Mouse (Mus musculus): ENCODE data around the gene Kctd4. TPM values are rescaled to one million over a fixed set of nuclear protein-coding genes. Genes with fewer than 3 reads are reported as not detected.

Gene Kctd4
- polyA plus RNA-seq, 1 experiment: 0.40 TPM

DNA sequence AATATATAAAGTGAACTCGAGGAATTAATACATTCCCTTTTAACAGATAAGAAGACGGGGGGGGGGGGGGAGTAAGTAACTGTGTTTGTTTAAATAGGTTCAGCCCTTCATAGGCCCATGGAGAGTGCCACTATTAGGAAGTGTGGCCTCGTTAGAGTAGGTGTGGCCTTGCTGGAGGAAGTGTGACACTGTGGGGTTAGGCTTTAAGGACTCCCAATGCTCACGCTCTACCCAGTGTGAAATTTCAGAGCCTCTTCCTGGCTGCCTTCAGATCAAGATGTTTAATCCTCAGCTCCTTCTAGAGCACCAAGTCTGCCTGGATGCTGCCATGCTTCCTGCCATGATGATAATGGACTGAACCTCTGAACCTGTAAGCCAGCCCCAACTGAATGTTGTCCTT lies 47.0 kb downstream of the Kctd4 start:
- H3K27ac ChIP-seq (ENCODE audit: control insufficient read depth, insufficient read depth, low read length): no peak overlapping the region
- H3K4me1 ChIP-seq (replicated peaks; ENCODE audit: control insufficient read depth, insufficient read depth, low read length): no peaks in the 10 kb centered on the region
- DNase-seq: no peak
- no peaks in the 10 kb centered on the region for H3K27me3 ChIP-seq (ENCODE audit: control insufficient read depth, insufficient read depth, low read length)
- WGBS: 80% methylated on average over 4 of the region's 4 CpGs
- H3K4me3 ChIP-seq (ENCODE audit: control insufficient read depth, insufficient read depth, low read length): no peak overlapping the region
- TF ChIP-seq CTCF (IDR thresholded peaks at IDR 0.05; ENCODE audit: borderline replicate concordance, control insufficient read depth, extremely low read depth, insufficient read depth, low read length, poor library complexity) (no peak), POLR2A (IDR thresholded peaks at IDR 0.05; ENCODE audit: control insufficient read depth, extremely low read depth, insufficient read depth, low read length, poor library complexity) (no peak)
- H3K36me3 ChIP-seq (ENCODE audit: control insufficient read depth, insufficient read depth, low read length): no peaks in the 10 kb centered on the region

DNA sequence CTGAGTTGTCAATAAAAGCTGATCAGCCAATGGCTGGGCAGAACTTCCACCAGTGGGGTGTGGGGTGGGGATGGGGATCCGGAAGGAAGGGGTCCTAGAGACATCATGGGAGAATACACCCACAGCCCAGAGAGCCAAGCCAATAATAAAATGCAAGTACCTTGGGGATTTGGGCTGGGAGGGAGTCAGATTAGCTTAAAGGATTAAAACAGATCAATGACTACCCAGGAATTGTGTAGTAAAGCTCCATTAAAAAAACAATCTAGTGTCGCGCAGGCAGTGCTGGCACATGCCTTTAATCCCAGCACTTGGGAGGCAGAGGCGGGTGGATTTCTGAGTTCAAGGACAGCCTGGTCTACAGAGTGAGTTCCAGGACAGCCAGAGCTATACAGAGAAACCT lies 50.2 kb downstream of the Kctd4 start:
- H3K4me1 ChIP-seq (replicated peaks; ENCODE audit: control insufficient read depth, insufficient read depth, low read length): no peaks in the 10 kb centered on the region
- no peak overlapping the region for H3K4me3 ChIP-seq (ENCODE audit: control insufficient read depth, insufficient read depth, low read length)
- no peak overlapping the region for H3K27ac ChIP-seq (ENCODE audit: control insufficient read depth, insufficient read depth, low read length)
- no peak for TF ChIP-seq CTCF (IDR thresholded peaks at IDR 0.05; ENCODE audit: borderline replicate concordance, control insufficient read depth, extremely low read depth, insufficient read depth, low read length, poor library complexity)
- TF ChIP-seq POLR2A (IDR thresholded peaks at IDR 0.05; ENCODE audit: control insufficient read depth, extremely low read depth, insufficient read depth, low read length, poor library complexity): no peak
- no peak for DNase-seq
- no peaks in the 10 kb centered on the region for H3K27me3 ChIP-seq (ENCODE audit: control insufficient read depth, insufficient read depth, low read length)
- WGBS: 98% methylated on average over 4 of the region's 4 CpGs
- no peaks in the 10 kb centered on the region for H3K36me3 ChIP-seq (ENCODE audit: control insufficient read depth, insufficient read depth, low read length)

DNA sequence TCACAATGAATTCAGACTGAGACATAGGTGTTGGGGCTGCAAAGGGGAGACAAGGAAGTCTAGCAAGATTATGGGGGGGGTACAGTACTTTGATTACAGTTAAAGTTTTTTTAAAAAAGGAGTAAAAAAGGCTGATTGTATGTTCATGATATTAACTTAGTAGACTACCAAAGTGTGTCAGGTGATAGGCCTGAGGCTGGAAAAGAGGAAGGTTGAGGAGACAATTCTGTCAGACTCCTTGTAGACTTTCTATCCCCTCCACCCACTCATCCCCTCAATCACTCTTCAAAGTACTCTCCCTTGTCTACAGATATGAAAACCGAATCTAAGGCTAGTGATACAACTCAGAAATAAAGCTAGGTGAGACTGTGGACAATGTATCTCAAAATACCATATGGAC lies 53.4 kb downstream of the Kctd4 start:
- 88% methylated on average over 1 of the region's 1 CpGs for WGBS

DNA sequence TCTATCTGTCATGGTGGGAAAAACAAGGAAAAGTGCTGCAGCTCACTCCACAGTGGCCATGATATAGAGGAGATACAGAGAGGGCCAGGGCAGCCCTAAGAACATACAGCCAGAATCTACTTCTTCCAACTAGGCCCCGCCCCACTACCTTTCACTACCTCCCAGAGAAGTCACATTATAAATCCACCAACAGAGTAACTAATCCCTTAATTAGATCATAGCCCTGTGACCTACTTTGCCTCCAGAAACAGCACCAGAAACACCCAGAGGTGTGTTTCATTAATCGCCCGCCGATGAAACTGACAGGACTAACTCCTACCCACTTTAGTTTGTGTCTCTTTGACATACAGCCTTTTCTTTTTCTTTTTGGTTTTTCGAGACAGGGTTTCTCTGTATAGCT lies 54.4 kb downstream of the Kctd4 start:
- 82% methylated on average over 5 of the region's 5 CpGs for WGBS
- H3K27ac ChIP-seq (ENCODE audit: control insufficient read depth, insufficient read depth, low read length): no peak overlapping the region
- H3K4me3 ChIP-seq (ENCODE audit: control insufficient read depth, insufficient read depth, low read length): no peak overlapping the region

More for the DNA sequence above, 53.4 kb downstream of the Kctd4 start:
- H3K4me3 ChIP-seq (ENCODE audit: control insufficient read depth, insufficient read depth, low read length): no peak overlapping the region
- DNase-seq: no peak
- no peaks in the 10 kb centered on the region for H3K36me3 ChIP-seq (ENCODE audit: control insufficient read depth, insufficient read depth, low read length)
- TF ChIP-seq CTCF (IDR thresholded peaks at IDR 0.05; ENCODE audit: borderline replicate concordance, control insufficient read depth, extremely low read depth, insufficient read depth, low read length, poor library complexity): no peak
- no peak for TF ChIP-seq POLR2A (IDR thresholded peaks at IDR 0.05; ENCODE audit: control insufficient read depth, extremely low read depth, insufficient read depth, low read length, poor library complexity)
- H3K4me1 ChIP-seq (replicated peaks; ENCODE audit: control insufficient read depth, insufficient read depth, low read length): no peaks in the 10 kb centered on the region
- H3K27ac ChIP-seq (ENCODE audit: control insufficient read depth, insufficient read depth, low read length): no peak overlapping the region
- H3K27me3 ChIP-seq (ENCODE audit: control insufficient read depth, insufficient read depth, low read length): no peaks in the 10 kb centered on the region

DNA sequence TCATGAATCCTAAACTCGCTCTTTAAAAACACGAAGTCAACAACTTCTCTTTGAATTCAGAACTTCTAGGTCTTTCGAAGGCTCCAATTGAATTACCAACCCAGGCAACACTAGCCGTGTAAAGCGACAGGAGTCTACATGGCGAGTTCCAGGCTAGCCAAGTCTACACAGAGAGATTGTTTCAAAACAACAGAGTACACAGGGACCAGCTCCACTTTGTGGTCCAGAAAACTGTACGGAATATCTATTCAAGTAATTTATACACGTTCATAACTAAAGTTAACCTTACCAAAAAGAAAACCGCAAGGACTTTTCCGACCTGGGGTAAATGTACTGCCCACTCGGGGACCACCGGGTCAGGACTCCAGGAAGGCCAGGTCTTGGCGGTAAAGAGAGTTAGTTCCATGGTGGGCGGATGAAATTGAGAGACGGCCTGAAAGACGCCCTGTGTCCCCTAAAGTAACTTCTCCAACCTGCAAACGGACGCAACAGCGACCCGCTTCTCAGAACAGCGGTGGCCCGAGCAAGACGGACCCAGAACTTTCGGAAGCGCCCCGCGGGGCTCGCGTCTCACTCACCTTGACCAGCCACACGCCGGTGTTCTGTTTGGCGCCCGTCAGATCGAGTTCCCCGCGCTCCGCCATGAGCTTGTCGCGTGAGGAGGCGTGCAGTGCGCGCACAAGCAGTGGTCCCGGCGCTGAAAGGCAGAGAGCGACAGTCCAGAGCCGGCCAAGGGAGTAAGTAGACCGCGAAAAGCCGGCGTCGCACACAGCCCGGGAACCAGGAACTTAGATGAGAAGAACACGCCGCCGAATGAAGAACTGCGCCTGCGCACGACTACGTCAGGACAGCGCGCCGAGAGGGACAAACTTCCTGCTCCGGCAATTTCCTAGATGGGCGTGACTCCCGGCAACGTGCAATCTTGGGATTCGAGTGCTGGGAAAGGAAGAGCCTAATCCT lies 55.6 kb downstream of the Kctd4 start, which contains the start of gene Gtf2f2:
Gene Gtf2f2 (minus strand): TSS at position 764 of the 960 bp plus-strand sequence.
- Histone ChIP-seq H3K36me3 (ENCODE audit: control insufficient read depth, insufficient read depth, low read length) (no peaks in the 10 kb centered on the region), H3K27ac (ENCODE audit: control insufficient read depth, insufficient read depth, low read length) (no peak within 1 kb of the TSS), H3K4me3 (ENCODE audit: control insufficient read depth, insufficient read depth, low read length) (peak within 1 kb of the TSS; percentile 99), H3K4me1 (replicated peaks; ENCODE audit: control insufficient read depth, insufficient read depth, low read length) (no peaks in the 10 kb centered on the region), H3K27me3 (ENCODE audit: control insufficient read depth, insufficient read depth, low read length) (no peaks in the 10 kb centered on the region)
- TF ChIP-seq POLR2A (IDR thresholded peaks at IDR 0.05; ENCODE audit: control insufficient read depth, extremely low read depth, insufficient read depth, low read length, poor library complexity) (0 out of 2 replicates have a peak, but pooled peaks have one; percentile 12), CTCF (IDR thresholded peaks at IDR 0.05; ENCODE audit: borderline replicate concordance, control insufficient read depth, extremely low read depth, insufficient read depth, low read length, poor library complexity) (no peak)
- WGBS: under 1% methylated on average over 67 of the region's 67 CpGs
- DNase-seq: peak; percentile 93

More for the DNA sequence above, 54.4 kb downstream of the Kctd4 start:
- no peak for DNase-seq
- Histone ChIP-seq H3K36me3 (ENCODE audit: control insufficient read depth, insufficient read depth, low read length) (no peaks in the 10 kb centered on the region), H3K4me1 (replicated peaks; ENCODE audit: control insufficient read depth, insufficient read depth, low read length) (no peaks in the 10 kb centered on the region), H3K27me3 (ENCODE audit: control insufficient read depth, insufficient read depth, low read length) (no peaks in the 10 kb centered on the region)
- TF ChIP-seq POLR2A (IDR thresholded peaks at IDR 0.05; ENCODE audit: control insufficient read depth, extremely low read depth, insufficient read depth, low read length, poor library complexity) (no peak), CTCF (IDR thresholded peaks at IDR 0.05; ENCODE audit: borderline replicate concordance, control insufficient read depth, extremely low read depth, insufficient read depth, low read length, poor library complexity) (no peak)

DNA sequence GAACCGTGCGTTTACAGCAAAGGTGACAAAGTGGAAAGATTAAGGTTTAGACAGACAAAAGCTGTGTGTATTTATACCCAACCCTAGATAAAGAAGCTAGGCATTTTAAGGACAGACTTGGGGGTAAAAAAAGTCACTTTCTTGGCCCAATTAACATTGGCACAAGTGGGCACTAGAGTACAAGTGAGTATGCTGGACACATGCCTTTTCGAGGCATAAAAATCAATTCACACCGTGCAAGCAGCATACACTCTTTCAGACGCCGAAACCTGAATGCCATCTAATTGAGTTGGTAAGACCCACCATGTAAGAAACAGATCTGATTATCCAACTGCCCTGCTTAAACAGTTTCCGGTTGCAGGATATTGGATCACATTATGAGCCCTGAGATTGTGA lies 56.3 kb downstream of the Kctd4 start:
- no peaks in the 10 kb centered on the region for H3K27me3 ChIP-seq (ENCODE audit: control insufficient read depth, insufficient read depth, low read length)
- H3K36me3 ChIP-seq (ENCODE audit: control insufficient read depth, insufficient read depth, low read length): no peaks in the 10 kb centered on the region
- no peak for DNase-seq
- TF ChIP-seq POLR2A (IDR thresholded peaks at IDR 0.05; ENCODE audit: control insufficient read depth, extremely low read depth, insufficient read depth, low read length, poor library complexity): no peak
- TF ChIP-seq CTCF (IDR thresholded peaks at IDR 0.05; ENCODE audit: borderline replicate concordance, control insufficient read depth, extremely low read depth, insufficient read depth, low read length, poor library complexity): no peak
- H3K4me1 ChIP-seq (replicated peaks; ENCODE audit: control insufficient read depth, insufficient read depth, low read length): no peaks in the 10 kb centered on the region
- peak overlapping the region; percentile 99 for H3K4me3 ChIP-seq (ENCODE audit: control insufficient read depth, insufficient read depth, low read length)
- H3K27ac ChIP-seq (ENCODE audit: control insufficient read depth, insufficient read depth, low read length): no peak overlapping the region
- 38% methylated on average over 7 of the region's 7 CpGs for WGBS

All from thymus, adult 2 months (tissue).